Mouse (Mus musculus): Measurements from ENCODE around the gene Nek7.
A peak's percentile ranks its signal among the peaks of the same experiment; 100 is the strongest.

Nek7 gene

GRCm38 (mm10) chr1:138607862-138608261, 12.1 kb downstream of the Nek7 start:
- DNase-seq, result no peak

GRCm38 (mm10) chr1:138606771-138607170, 13.2 kb downstream of the Nek7 start:
- no peak for DNase-seq

- DNase-seq, result no peak
Observed at GRCm38 (mm10) chr1:138604736-138605135, 15.2 kb downstream of the Nek7 start.

GRCm38 (mm10) chr1:138603974-138604373, 16.0 kb downstream of the Nek7 start:
- DNase-seq, result no peak

GRCm38 (mm10) chr1:138598087-138598486, 21.9 kb downstream of the Nek7 start:
- DNase-seq, result no peak

GRCm38 (mm10) chr1:138596127-138596706, 23.7 kb downstream of the Nek7 start:
- no peak for DNase-seq

- no peak for DNase-seq
Observed at GRCm38 (mm10) chr1:138594910-138595309, 25.0 kb downstream of the Nek7 start.

GRCm38 (mm10) chr1:138593922-138594321, 26.0 kb downstream of the Nek7 start:
- DNase-seq, result no peak

GRCm38 (mm10) chr1:138592466-138592865, 27.5 kb downstream of the Nek7 start:
- DNase-seq, result no peak

- DNase-seq, result no peak
Observed at GRCm38 (mm10) chr1:138590451-138591022, 29.4 kb downstream of the Nek7 start.

- DNase-seq, result no peak
Observed at GRCm38 (mm10) chr1:138589126-138589525, 30.8 kb downstream of the Nek7 start.

- DNase-seq, result no peak
Observed at GRCm38 (mm10) chr1:138587812-138588211, 32.1 kb downstream of the Nek7 start.

- DNase-seq, result no peak
Observed at GRCm38 (mm10) chr1:138586891-138587290, 33.0 kb downstream of the Nek7 start.

GRCm38 (mm10) chr1:138584423-138585013, 35.4 kb downstream of the Nek7 start:
- DNase-seq, result no peak

- DNase-seq, result no peak
Observed at GRCm38 (mm10) chr1:138582225-138582624, 37.7 kb downstream of the Nek7 start.

- no peak for DNase-seq
Observed at GRCm38 (mm10) chr1:138579822-138580492, 40.0 kb downstream of the Nek7 start.

GRCm38 (mm10) chr1:138579207-138579606, 40.7 kb downstream of the Nek7 start:
- DNase-seq, result no peak

GRCm38 (mm10) chr1:138576803-138577202, 43.1 kb downstream of the Nek7 start:
- peak; percentile 13 for DNase-seq

- DNase-seq, result no peak
Observed at GRCm38 (mm10) chr1:138576066-138576697, 43.8 kb downstream of the Nek7 start.

- DNase-seq, result no peak
Observed at GRCm38 (mm10) chr1:138575629-138576028, 44.3 kb downstream of the Nek7 start.

- DNase-seq, result peak; percentile 58
Observed at GRCm38 (mm10) chr1:138571565-138572361, 48.2 kb downstream of the Nek7 start.

GRCm38 (mm10) chr1:138571038-138571441, 48.9 kb downstream of the Nek7 start:
- DNase-seq, result no peak

Measured in embryo, embryonic 11 days (tissue).